Mouse (Mus musculus) intestine, embryonic 14.5 days (tissue): ENCODE measurements around the gene Nrm. TPM values are rescaled to one million over a fixed set of nuclear protein-coding genes. Genes with fewer than 3 reads are reported as not detected.

Source experiments
- microRNA-seq: library from miRNA; unstranded; fragments of <30 nt; microRNA quantifications from one replicate; pipeline ENCODE4, GENCODE M21; 2016
- polyA plus RNA-seq: library from polyadenylated mRNA; unstranded; fragments of >200 nt; fragmentation: Nextera tagmentation; extraction: Ambion mirVana; gene quantifications from 2 replicates; pipeline ENCODE4 v1.2.1, GENCODE M21; 2014

Nrm gene
- polyA plus RNA-seq, 1 experiment from 2014 or later, result 62.6 TPM

Small RNA genes within 50 kb of the gene (microRNA-seq; reads per million reads assigned to microRNA genes)
- 0.59 reads per million for gene Gm28033

Other genes with a start within 250 kb of the Nrm start
- not detected in 2 replicates for gene Gm9573, start 234.7 kb upstream of the Nrm start, polyA plus RNA-seq
- gene Mucl3, start 217.6 kb upstream of the Nrm start, polyA plus RNA-seq, result 0.39 and 0.77 TPM in 2 replicates
- 16.0 and 18.1 TPM in 2 replicates for gene Vars2, start 193.7 kb upstream of the Nrm start, polyA plus RNA-seq
- gene Gtf2h4, start 187.6 kb upstream of the Nrm start, polyA plus RNA-seq, result 47.2 and 49.9 TPM in 2 replicates
- gene Ddr1, start 156.7 kb upstream of the Nrm start, polyA plus RNA-seq, result 44.6 and 45.1 TPM in 2 replicates
- 4.4 and 5.1 TPM in 2 replicates for gene Ier3, start 39.6 kb upstream of the Nrm start, polyA plus RNA-seq
- 42.5 and 48.5 TPM in 2 replicates for gene Flot1, start 38.1 kb upstream of the Nrm start, polyA plus RNA-seq
- gene Tubb5, start 23.0 kb upstream of the Nrm start, polyA plus RNA-seq, result 923 and 1,006 TPM in 2 replicates
- gene Mdc1, start 19.8 kb upstream of the Nrm start, polyA plus RNA-seq, result 16.6 and 17.8 TPM in 2 replicates
- gene Ppp1r18, start 4.3 kb downstream of the Nrm start, polyA plus RNA-seq, result 21.2 and 23.2 TPM in 2 replicates
- gene Dhx16, start 18.5 kb downstream of the Nrm start, polyA plus RNA-seq, result 37.2 and 46.1 TPM in 2 replicates
- gene 2310061I04Rik, start 36.1 kb downstream of the Nrm start, polyA plus RNA-seq, result 26.7 and 30.6 TPM in 2 replicates
- gene Atat1, start 48.8 kb downstream of the Nrm start, polyA plus RNA-seq, result 68.5 and 76.3 TPM in 2 replicates
- gene Mrps18b, start 55.1 kb downstream of the Nrm start, polyA plus RNA-seq, result 119 and 128 TPM in 2 replicates
- 33.8 and 34.0 TPM in 2 replicates for gene Ppp1r10, start 55.1 kb downstream of the Nrm start, polyA plus RNA-seq
- gene Abcf1, start 108.4 kb downstream of the Nrm start, polyA plus RNA-seq, result 88.4 and 89.1 TPM in 2 replicates
- 37.8 and 38.3 TPM in 2 replicates for gene Gnl1, start 118.5 kb downstream of the Nrm start, polyA plus RNA-seq
- 25.3 and 26.1 TPM in 2 replicates for gene Prr3, start 118.9 kb downstream of the Nrm start, polyA plus RNA-seq
- gene H2-T24, start 159.2 kb downstream of the Nrm start, polyA plus RNA-seq, result 2.0 and 3.4 TPM in 2 replicates
- gene H2-T23, start 171.5 kb downstream of the Nrm start, polyA plus RNA-seq, result 4.9 and 5.7 TPM in 2 replicates
- gene H2-T22, start 181.4 kb downstream of the Nrm start, polyA plus RNA-seq, result 15.0 and 17.8 TPM in 2 replicates
- not detected in 2 replicates for gene Gm6034, start 181.6 kb downstream of the Nrm start, polyA plus RNA-seq
- gene Gm11127, start 197.1 kb downstream of the Nrm start, polyA plus RNA-seq, result not detected in 2 replicates